Mouse (Mus musculus) embryonic fibroblast, embryonic 13.5 days (primary cell): ENCODE results near the gene Ndufs3.

ENCODE experiments used
- CTCF ChIP-seq: IDR thresholded peaks from 2 replicates; pipeline ENCODE4 v1.5.1; 2011; ENCODE audit warnings: mild to moderate bottlenecking, control low read depth, low read length, moderate library complexity, borderline replicate concordance; ENCODE audit not compliant: insufficient read depth
- POLR2A ChIP-seq: IDR thresholded peaks from 2 replicates; pipeline ENCODE4 v1.6.1; 2011; ENCODE audit warnings: low read depth, mild to moderate bottlenecking, control low read depth, low read length, moderate library complexity

GRCm38 (mm10) chr2:90941744-90942143 is 37.1 kb upstream of the Ndufs3 start:
- TF ChIP-seq POLR2A (no peak), CTCF (no peak)
